Mouse (Mus musculus) lung, postnatal 0 days (tissue): ENCODE measurements around the gene Sema3b. TPM values are rescaled to one million over a fixed set of nuclear protein-coding genes. Genes with fewer than 3 reads are reported as not detected.
A peak's percentile ranks its signal among the peaks of the same experiment; 100 is the strongest.

Experiments
- ATAC-seq: fragments of 200-750 bp; cut with Nextera tagmentation; 2 replicates; pipeline ENCODE4 v1.8.0; 2017; ENCODE audit warnings: moderate library complexity
- DNase-seq: peaks from one replicate; pipeline ENCODE4 v3.0.0-alpha.2; 2016; ENCODE audit warnings: low spot score
- H3K27ac ChIP-seq: fragments of 300-500 bp; sonication (generic); 2 replicates; pipeline ENCODE4 v1.5.1; 2014; ENCODE audit warnings: antibody characterized with exemption, mild to moderate bottlenecking, low read length, mixed read lengths
- H3K27me3 ChIP-seq: fragments of 300-500 bp; sonication (generic); replicated peaks from 2 replicates; pipeline ENCODE4 v1.6.1; 2014; ENCODE audit warnings: low read length, mixed read lengths; ENCODE audit not compliant: insufficient read depth
- H3K36me3 ChIP-seq: fragments of 300-500 bp; sonication (generic); 2 replicates; pipeline ENCODE4 v1.6.1; 2014; ENCODE audit warnings: low read length, mixed read lengths; ENCODE audit not compliant: insufficient read depth
- H3K4me1 ChIP-seq: fragments of 300-500 bp; sonication (generic); 2 replicates; pipeline ENCODE4 v1.6.1; 2014; ENCODE audit warnings: antibody characterized with exemption, low read depth, low read length, mixed read lengths; ENCODE audit not compliant: insufficient read depth
- H3K4me2 ChIP-seq: fragments of 300-500 bp; sonication (generic); replicated peaks from 2 replicates; pipeline ENCODE4 v1.6.1; 2014; ENCODE audit warnings: low read depth, mild to moderate bottlenecking, low read length, moderate library complexity, mixed read lengths
- H3K4me3 ChIP-seq: fragments of 300-500 bp; sonication (generic); 2 replicates; pipeline ENCODE4 v1.5.1; 2014; ENCODE audit warnings: low read depth, low read length
- H3K9ac ChIP-seq: fragments of 300-500 bp; sonication (generic); replicated peaks from 2 replicates; pipeline ENCODE4 v1.6.1; 2014; ENCODE audit warnings: low read depth, mild to moderate bottlenecking
- H3K9me3 ChIP-seq: fragments of 300-500 bp; sonication (generic); 2 replicates; pipeline ENCODE4 v1.6.1; 2016; ENCODE audit warnings: low read length, mixed read lengths
- CTCF ChIP-seq: IDR thresholded peaks from 2 replicates; pipeline ENCODE4 v1.5.1; 2016; ENCODE audit warnings: antibody characterized with exemption, mild to moderate bottlenecking
- EP300 ChIP-seq: IDR thresholded peaks from 2 replicates; pipeline ENCODE4 v1.6.1; 2016; ENCODE audit warnings: antibody characterized with exemption, mild to moderate bottlenecking, control low read depth
- WGBS: fragments of 180-500 bp; shearing (Covaris S2); extraction: QIAGEN DNeasy Blood & Tissue Kit; methylation state at CpG from one replicate; pipeline ENCODE4 v1.1.7; 2014; 5-methylcytosine and 5-hydroxymethylcytosine counted together
- polyA plus RNA-seq: library from polyadenylated mRNA; unstranded; fragments of >200 nt; fragmentation: Nextera tagmentation; extraction: Ambion mirVana; gene quantifications from 2 replicates; pipeline ENCODE4 v1.2.1, GENCODE M21; 2015

The Sema3b gene
- polyA plus RNA-seq, 1 experiment from 2014 or later: 34.3 TPM

- Histone ChIP-seq H3K4me2 (peak overlapping the region; percentile 41; the same call in 1 of the 2 replicates), H3K27ac (peak overlapping the region; percentile 86), H3K9me3 (no peaks in the 10 kb centered on the region), H3K4me1 (peaks cover 52% of the 10 kb centered on the region), H3K9ac (peak overlapping the region; percentile 23; the same call in 1 of the 2 replicates), H3K27me3 (no peaks in the 10 kb centered on the region), H3K36me3 (0 out of 2 replicates have a peak, but pooled peaks cover 4% of the 10 kb centered on the region), H3K4me3 (no peak overlapping the region)
- TF ChIP-seq EP300 (no peak), CTCF (no peak)
- no peak for DNase-seq
- no peak for ATAC-seq
- WGBS: 37% methylated on average over 20 of the region's 20 CpGs
These were observed 18.6 kb upstream of the Sema3b start for GRCm38 (mm10) chr9:107627387-107628255.

- Histone ChIP-seq H3K4me1 (peaks cover 45% of the 10 kb centered on the region), H3K27ac (peak overlapping the region; percentile 86), H3K27me3 (no peaks in the 10 kb centered on the region), H3K4me3 (no peak overlapping the region), H3K36me3 (peaks cover 11% of the 10 kb centered on the region; the same call in 1 of the 2 replicates), H3K9me3 (no peaks in the 10 kb centered on the region), H3K9ac (peak overlapping the region; percentile 23; the same call in 1 of the 2 replicates), H3K4me2 (peak overlapping the region; percentile 41)
- WGBS: 0% methylated on average over 2 of the region's 2 CpGs
- DNase-seq (peak; percentile 90), ATAC-seq (peak; percentile 74)
- TF ChIP-seq EP300: no peak
- peak; percentile 97 for TF ChIP-seq CTCF
These were observed 17.8 kb upstream of the Sema3b start for GRCm38 (mm10) chr9:107626844-107627277.

- Histone ChIP-seq H3K36me3 (peaks cover 11% of the 10 kb centered on the region; the same call in 1 of the 2 replicates), H3K9ac (0 out of 2 replicates have a peak overlapping the region, but pooled peaks have one; percentile 23), H3K4me3 (no peak overlapping the region), H3K27ac (peak overlapping the region; percentile 86), H3K9me3 (no peaks in the 10 kb centered on the region), H3K27me3 (no peaks in the 10 kb centered on the region), H3K4me1 (peaks cover 41% of the 10 kb centered on the region), H3K4me2 (peak overlapping the region; percentile 41)
- no peak for TF ChIP-seq EP300
- TF ChIP-seq CTCF: no peak
- peak; percentile 9 for ATAC-seq
- WGBS: 31% methylated on average over 15 of the region's 15 CpGs
- no peak for DNase-seq
These were observed 17.3 kb upstream of the Sema3b start for GRCm38 (mm10) chr9:107626158-107626843.

DNA sequence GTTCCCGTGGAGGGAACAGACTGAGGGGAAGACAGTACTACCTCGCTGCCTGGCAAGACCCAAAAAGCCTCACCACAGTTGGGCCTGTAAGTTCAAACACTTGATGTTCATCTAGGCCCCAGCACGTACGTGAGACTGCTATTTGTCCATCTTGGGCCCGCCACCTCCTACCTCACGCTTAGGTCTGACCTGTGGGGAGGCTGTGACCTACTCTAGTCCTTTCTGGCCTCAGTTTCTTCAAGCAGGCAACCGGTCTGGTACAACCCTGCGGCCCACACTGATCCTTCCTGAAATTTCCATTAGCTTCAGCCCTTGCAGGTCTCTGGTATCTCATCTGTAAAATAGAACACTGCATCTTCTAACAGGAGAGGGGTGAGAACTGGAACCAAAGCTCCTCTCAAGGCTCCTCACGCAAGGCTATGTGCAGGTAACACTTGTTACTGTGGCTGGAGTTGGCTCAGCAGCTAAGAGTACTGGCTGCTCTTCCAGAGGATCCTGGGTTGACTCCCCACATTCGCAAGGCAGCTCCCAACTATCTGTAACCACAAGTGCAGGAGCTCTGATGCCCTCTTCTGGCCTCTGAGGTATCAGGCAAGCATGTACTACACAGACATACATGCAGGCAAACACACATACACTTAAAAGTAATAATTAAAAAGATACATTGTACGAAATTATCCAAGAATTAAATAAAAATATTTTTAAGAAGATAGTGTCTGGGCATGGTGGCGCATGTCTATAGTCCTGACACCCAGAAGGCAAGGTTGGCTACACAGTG is 16.5 kb upstream of the Sema3b start:
- DNase-seq: no peak
- Histone ChIP-seq H3K4me1 (peaks cover 37% of the 10 kb centered on the region), H3K27ac (peak overlapping the region; percentile 86), H3K9me3 (no peaks in the 10 kb centered on the region), H3K27me3 (no peaks in the 10 kb centered on the region), H3K9ac (no peak overlapping the region), H3K4me2 (no peak overlapping the region), H3K36me3 (peaks cover 11% of the 10 kb centered on the region; the same call in 1 of the 2 replicates), H3K4me3 (no peak overlapping the region)
- TF ChIP-seq CTCF: peak; percentile 57
- no peak for TF ChIP-seq EP300
- ATAC-seq: no peak
- WGBS: 85% methylated on average over 12 of the region's 12 CpGs

DNA sequence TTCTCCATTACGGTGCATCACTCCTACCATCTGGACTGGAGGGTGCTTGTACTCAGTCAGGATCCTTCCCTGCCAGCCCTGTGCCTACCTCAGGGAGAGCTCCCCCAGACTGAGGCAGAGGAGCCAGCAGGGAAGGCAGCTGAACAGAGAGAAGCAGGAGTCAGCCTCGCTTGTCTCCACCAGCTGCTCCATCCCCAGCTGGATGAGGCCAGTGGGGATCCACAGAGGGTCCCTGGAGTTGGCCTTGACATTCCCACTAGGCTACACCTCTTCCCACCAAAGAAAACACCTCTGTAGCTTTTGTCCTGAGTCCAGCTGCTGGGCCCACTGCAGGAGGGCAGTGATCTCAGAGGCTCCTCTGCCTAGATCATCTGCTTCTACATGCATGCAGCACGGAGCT is 15.9 kb upstream of the Sema3b start:
- H3K9me3 ChIP-seq: no peaks in the 10 kb centered on the region
- DNase-seq: no peak
- no peaks in the 10 kb centered on the region for H3K27me3 ChIP-seq
- WGBS: 85% methylated on average over 3 of the region's 3 CpGs
- ATAC-seq: no peak
- peaks cover 36% of the 10 kb centered on the region for H3K4me1 ChIP-seq
- H3K9ac ChIP-seq: no peak overlapping the region
- no peak overlapping the region for H3K4me3 ChIP-seq
- TF ChIP-seq CTCF (no peak), EP300 (no peak)
- peak overlapping the region; percentile 86 for H3K27ac ChIP-seq
- H3K36me3 ChIP-seq: peaks cover 16% of the 10 kb centered on the region
- H3K4me2 ChIP-seq: 0 out of 2 replicates have a peak overlapping the region, but pooled peaks have one; percentile 9
